In genomic region chr16:33587283-33588127, GRCm38 (mm10) we compare ENCODE assay signal across 11 mouse cellular contexts.
DNase-seq lines count a peak whose midpoint lies in the region; ATAC-seq lines count a peak whose summit lies in the region.
"Had no signal": no experiment of that assay in that cellular context is flagged by ENCODE, and none has a peak within 500 bp of the region (broad histone marks: within the 10 kb centered on the region; RNA-seq: fewer than 3 reads in every experiment).

No protein-coding gene starts in this region.

- H3K4me1 ChIP-seq in intestine, embryonic 14.5 days (replicated peaks; ENCODE audit: control insufficient read depth, insufficient read depth, low read length), result peaks cover 36% of the 10 kb centered on the region
- H3K4me1 ChIP-seq in lung, embryonic 15.5 days, result peaks cover 32% of the 10 kb centered on the region

- ATAC-seq in intestine, embryonic 14.5 days (replicated peaks; ENCODE audit: low FRiP score, low TSS enrichment, low read depth), result no peak
- ATAC-seq in lung, embryonic 15.5 days (ENCODE audit: borderline replicate concordance, extremely low read depth, low FRiP score, low TSS enrichment), result peak; percentile 51; the same call in 1 of the 2 replicates
- no peak for ATAC-seq in granulocyte monocyte progenitor cell, adult 5-6 weeks (replicated peaks; ENCODE audit: poor library complexity, severe bottlenecking)
- ATAC-seq: midbrain, embryonic 13.5 days had no signal

- no peak overlapping the region for H3K9ac ChIP-seq in intestine, embryonic 14.5 days (ENCODE audit: low read length)
- no peak overlapping the region for H3K9ac ChIP-seq in lung, embryonic 15.5 days
- H3K9ac ChIP-seq: embryonic facial prominence, embryonic 15.5 days; hindbrain, embryonic 15.5 days; midbrain, embryonic 13.5 days had no signal

- WGBS in intestine, embryonic 14.5 days, result 63% methylated on average over 16 of the region's 16 CpGs
- WGBS in lung, embryonic 15.5 days, result 61% methylated on average over 16 of the region's 16 CpGs

- no peaks in the 10 kb centered on the region for H3K36me3 ChIP-seq in intestine, embryonic 14.5 days (ENCODE audit: control insufficient read depth, insufficient read depth, low read length)
- H3K36me3 ChIP-seq in lung, embryonic 15.5 days, result no peaks in the 10 kb centered on the region
- H3K36me3 ChIP-seq: embryonic facial prominence, embryonic 15.5 days; hindbrain, embryonic 15.5 days; midbrain, embryonic 13.5 days had no signal

- no peak overlapping the region for H3K4me3 ChIP-seq in intestine, embryonic 14.5 days (ENCODE audit: low read depth, low read length)
- no peak overlapping the region for H3K4me3 ChIP-seq in lung, embryonic 15.5 days
- H3K4me3 ChIP-seq: embryonic facial prominence, embryonic 15.5 days; hindbrain, embryonic 15.5 days; midbrain, embryonic 13.5 days had no signal

- H3K9me3 ChIP-seq in intestine, embryonic 14.5 days (ENCODE audit: control insufficient read depth, low read length), result no peaks in the 10 kb centered on the region
- no peaks in the 10 kb centered on the region for H3K9me3 ChIP-seq in lung, embryonic 15.5 days
- H3K9me3 ChIP-seq: embryonic facial prominence, embryonic 15.5 days; hindbrain, embryonic 15.5 days; midbrain, embryonic 13.5 days had no signal

- peak overlapping the region; percentile 39; the same call in 1 of the 2 replicates for H3K27ac ChIP-seq in intestine, embryonic 14.5 days (ENCODE audit: low read depth)
- peak overlapping the region; percentile 70 for H3K27ac ChIP-seq in lung, embryonic 15.5 days
- H3K27ac ChIP-seq: embryonic facial prominence, embryonic 15.5 days; hindbrain, embryonic 15.5 days; midbrain, embryonic 13.5 days had no signal

- peak; percentile 21 for DNase-seq in adrenal gland, postnatal 25 days
- no peak for DNase-seq in adrenal gland, adult (ENCODE audit: inconsistent age in 2 of 2, low spot score in 1 of 2)
- peak; percentile 78 for DNase-seq in gastrocnemius, adult 18-20 months (ENCODE audit: low spot score)
- DNase-seq in intestine, embryonic 14.5 days (ENCODE audit: low spot score), result no peak
- DNase-seq in embryo, embryonic 10.5 days (ENCODE audit: low spot score), result no peak
- DNase-seq in spleen, adult 18-20 months, result no peak

- no peak overlapping the region for H3K4me2 ChIP-seq in intestine, embryonic 14.5 days (ENCODE audit: low read length)
- no peak overlapping the region for H3K4me2 ChIP-seq in lung, embryonic 15.5 days
- H3K4me2 ChIP-seq: embryonic facial prominence, embryonic 15.5 days; hindbrain, embryonic 15.5 days; midbrain, embryonic 13.5 days had no signal

- no peaks in the 10 kb centered on the region for H3K27me3 ChIP-seq in intestine, embryonic 14.5 days (replicated peaks; ENCODE audit: control insufficient read depth, insufficient read depth, low read length)
- no peaks in the 10 kb centered on the region for H3K27me3 ChIP-seq in lung, embryonic 15.5 days
- H3K27me3 ChIP-seq: embryonic facial prominence, embryonic 15.5 days; hindbrain, embryonic 15.5 days; midbrain, embryonic 13.5 days had no signal

Comparison
In these comparisons a context has a peak if more than half of its experiments do, and no peak if none do; other contexts are left out.
1. DNase-seq: peak in adrenal gland, postnatal 25 days (single experiment) and gastrocnemius, adult 18-20 months (single experiment); none in adrenal gland, adult (0 of 2), intestine, embryonic 14.5 days (single experiment), embryo, embryonic 10.5 days (single experiment) and spleen, adult 18-20 months (0 of 2).